Mouse (Mus musculus): ENCODE data around the gene Plppr4. TPM values are rescaled to one million over a fixed set of nuclear protein-coding genes. Genes with fewer than 3 reads are reported as not detected.

Gene Plppr4
- total and polyA plus RNA-seq, 3 experiments = not detected

DNA sequence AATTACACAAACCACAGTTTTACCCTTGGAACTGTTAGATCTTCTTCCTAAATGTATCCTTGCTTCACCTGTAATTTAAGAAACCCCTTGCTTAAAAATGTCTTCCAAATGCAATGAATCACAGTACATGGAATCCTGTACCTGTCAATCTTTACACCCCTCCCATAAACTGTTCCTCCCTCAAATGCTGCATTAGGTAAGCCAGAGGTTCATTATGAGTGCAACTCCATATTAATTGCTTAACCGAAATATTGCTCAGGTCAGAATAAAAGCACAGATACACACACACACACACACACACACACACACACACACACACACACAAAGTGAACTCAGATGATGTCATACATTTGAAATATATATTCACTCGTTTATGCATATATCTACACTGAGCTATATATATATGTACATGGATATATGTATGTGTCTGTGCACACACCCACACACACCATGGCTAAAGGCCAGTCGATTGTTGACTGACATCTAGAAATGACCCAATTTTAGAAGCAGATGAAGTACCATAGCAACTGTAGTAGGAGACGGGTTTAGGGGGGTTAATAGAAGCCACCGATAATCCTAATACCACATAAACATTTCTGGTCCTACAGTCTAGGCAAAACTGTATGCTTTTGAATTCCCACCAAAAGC, 1.6 kb downstream of the Plppr4 start:
- Histone ChIP-seq H3K36me3 (ENCODE audit: control insufficient read depth in 1 of 2, insufficient read depth in 2 of 2, low read length in 2 of 2) (no peaks in the 10 kb centered on the region), H3K4me3 (ENCODE audit: control insufficient read depth in 1 of 2, insufficient read depth in 1 of 2, low read depth in 2 of 2, low read length in 2 of 2) (no peak overlapping the region), H3K79me2 (ENCODE audit: control insufficient read depth, insufficient read depth, low read length, poor library complexity) (no peaks in the 10 kb centered on the region), H3K27me3 (ENCODE audit: control insufficient read depth in 1 of 2, insufficient read depth in 2 of 2, low read length in 2 of 2) (no peaks in the 10 kb centered on the region), H3K9ac (ENCODE audit: control insufficient read depth, low read depth, low read length, poor library complexity, severe bottlenecking) (no peak overlapping the region), H3K4me1 (ENCODE audit: control insufficient read depth in 1 of 2, insufficient read depth in 2 of 2, low read length in 2 of 2) (no peaks in the 10 kb centered on the region), H3K27ac (ENCODE audit: control insufficient read depth, low read depth, low read length) (no peak overlapping the region), H3K9me3 (replicated peaks; ENCODE audit: insufficient read depth, low read length) (no peaks in the 10 kb centered on the region)
- no peak for DNase-seq (ENCODE audit: low read depth, low spot score)
- TF ChIP-seq CHD2 (IDR thresholded peaks at IDR 0.05; ENCODE audit: low read length) (no peak), TAL1 (IDR thresholded peaks at IDR 0.05; ENCODE audit: low read length) (no peak), NELFE (IDR thresholded peaks at IDR 0.05; ENCODE audit: low read depth, low read length) (no peak), SIN3A (IDR thresholded peaks at IDR 0.05; ENCODE audit: low read length) (no peak), USF1 (IDR thresholded peaks at IDR 0.05; ENCODE audit: low read depth, low read length) (no peak), TCF12 (IDR thresholded peaks at IDR 0.05; ENCODE audit: low read depth, low read length) (no peak), NRF1 (IDR thresholded peaks at IDR 0.05; ENCODE audit: insufficient read depth, low read depth, low read length, poor library complexity, severe bottlenecking) (no peak), USF2 (IDR thresholded peaks at IDR 0.05; ENCODE audit: borderline replicate concordance in 1 of 2, insufficient read depth in 1 of 2, low read depth in 1 of 2, low read length in 2 of 2) (no peak), MYB (IDR thresholded peaks at IDR 0.05; ENCODE audit: low read depth, low read length) (no peak), MAZ (IDR thresholded peaks at IDR 0.05; ENCODE audit: low read depth, low read length) (no peak), GABPA (IDR thresholded peaks at IDR 0.05; ENCODE audit: low read depth, low read length) (no peak), ZC3H11A (IDR thresholded peaks at IDR 0.05; ENCODE audit: low read depth, low read length) (no peak), ZKSCAN1 (IDR thresholded peaks at IDR 0.05; ENCODE audit: low read depth, low read length) (no peak), ZMIZ1 (IDR thresholded peaks at IDR 0.05; ENCODE audit: low read depth, low read length) (no peak), TBP (IDR thresholded peaks at IDR 0.05; ENCODE audit: low read depth, low read length) (no peak)

DNA sequence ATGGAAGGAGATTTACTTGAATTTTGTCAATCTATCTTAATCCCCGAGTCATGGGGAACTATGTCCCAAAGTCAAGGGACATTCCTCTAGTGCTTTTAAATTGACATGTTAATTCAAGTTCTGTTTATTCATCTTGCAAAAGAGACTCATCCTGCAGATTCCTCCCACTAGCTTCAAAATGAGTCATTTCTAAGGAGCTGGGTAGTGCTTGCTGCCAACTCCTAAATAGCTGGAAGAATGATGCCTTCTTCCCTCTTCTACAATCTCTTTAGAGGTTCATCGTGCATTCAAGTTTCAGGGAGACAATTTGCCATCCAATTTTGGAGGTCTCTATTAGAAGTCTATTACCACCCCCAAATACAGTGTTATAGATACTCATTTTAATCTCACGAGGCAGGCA, 3.3 kb downstream of the Plppr4 start:
- H3K27ac ChIP-seq (ENCODE audit: control insufficient read depth, low read depth, low read length) = no peak overlapping the region
- no peak for DNase-seq (ENCODE audit: low read depth, low spot score)
- H3K36me3 ChIP-seq (ENCODE audit: control insufficient read depth in 1 of 2, insufficient read depth in 2 of 2, low read length in 2 of 2) = no peaks in the 10 kb centered on the region
- H3K9ac ChIP-seq (ENCODE audit: control insufficient read depth, low read depth, low read length, poor library complexity, severe bottlenecking) = no peak overlapping the region
- TF ChIP-seq USF2 (IDR thresholded peaks at IDR 0.05; ENCODE audit: borderline replicate concordance in 1 of 2, insufficient read depth in 1 of 2, low read depth in 1 of 2, low read length in 2 of 2) (no peak), GABPA (IDR thresholded peaks at IDR 0.05; ENCODE audit: low read depth, low read length) (no peak), ZKSCAN1 (IDR thresholded peaks at IDR 0.05; ENCODE audit: low read depth, low read length) (no peak), TAL1 (IDR thresholded peaks at IDR 0.05; ENCODE audit: low read length) (no peak)
- no peaks in the 10 kb centered on the region for H3K79me2 ChIP-seq (ENCODE audit: control insufficient read depth, insufficient read depth, low read length, poor library complexity)
- H3K4me1 ChIP-seq (ENCODE audit: control insufficient read depth in 1 of 2, insufficient read depth in 2 of 2, low read length in 2 of 2) = no peaks in the 10 kb centered on the region
- no peaks in the 10 kb centered on the region for H3K27me3 ChIP-seq (ENCODE audit: control insufficient read depth in 1 of 2, insufficient read depth in 2 of 2, low read length in 2 of 2)
- no peak overlapping the region for H3K4me3 ChIP-seq (ENCODE audit: control insufficient read depth in 1 of 2, insufficient read depth in 1 of 2, low read depth in 2 of 2, low read length in 2 of 2)
- H3K9me3 ChIP-seq (replicated peaks; ENCODE audit: insufficient read depth, low read length) = no peaks in the 10 kb centered on the region

Measured in MEL (cell line).